Mouse (Mus musculus) ES-Bruce4 (cell line): ENCODE results near the gene Parvg.

Experiments used
- CTCF ChIP-seq: IDR thresholded peaks from one replicate; pipeline ENCODE4 v1.8.1; 2011; ENCODE audit warnings: low read depth, low read length
- EP300 ChIP-seq: IDR thresholded peaks from 2 replicates; pipeline ENCODE4 v1.6.1; 2011; ENCODE audit warnings: low read depth, low read length; ENCODE audit not compliant: insufficient read depth
- POLR2A ChIP-seq: IDR thresholded peaks from one replicate; pipeline ENCODE4 v1.8.1; 2011; ENCODE audit warnings: low read length; ENCODE audit not compliant: insufficient read depth

DNA sequence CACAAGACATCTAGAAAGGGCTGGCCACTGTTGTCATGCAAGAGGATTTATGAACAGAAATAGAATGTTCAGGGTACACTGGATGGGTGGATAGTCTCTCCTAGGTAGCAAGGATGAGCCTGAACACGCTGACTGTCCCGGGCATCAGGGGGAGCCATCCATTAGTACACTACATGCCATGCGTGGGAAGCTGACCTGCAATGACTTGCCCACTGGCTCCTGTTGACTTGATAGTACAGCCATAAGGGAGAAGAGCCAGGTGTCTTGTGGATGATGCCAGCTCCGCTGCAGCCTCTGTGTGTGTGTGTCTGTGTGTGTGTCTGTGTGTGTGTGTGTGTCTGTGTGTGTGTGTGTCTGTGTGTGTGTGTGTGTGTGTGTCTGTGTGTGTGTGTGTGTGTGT, 4.4 kb upstream of the Parvg start:
- no peak for TF ChIP-seq CTCF
- TF ChIP-seq POLR2A: no peak
- TF ChIP-seq EP300: no peak
